Mouse (Mus musculus): ENCODE results near the gene Ccs.

- TF ChIP-seq CTCF (IDR thresholded peaks at IDR 0.05; ENCODE audit: control insufficient read depth, insufficient read depth, low read length): peak; percentile 52; the same call in 1 of the 2 replicates
- TF ChIP-seq POLR2A (IDR thresholded peaks at IDR 0.05; ENCODE audit: borderline replicate concordance, control insufficient read depth, low read depth, low read length): no peak
Measured at GRCm38 (mm10) chr19:4847490-4847889, 8.4 kb upstream of the Ccs start.

All from bone marrow, adult 2 months (tissue).